8 mouse cellular contexts compared by ENCODE assay signal in the genomic region with DNA sequence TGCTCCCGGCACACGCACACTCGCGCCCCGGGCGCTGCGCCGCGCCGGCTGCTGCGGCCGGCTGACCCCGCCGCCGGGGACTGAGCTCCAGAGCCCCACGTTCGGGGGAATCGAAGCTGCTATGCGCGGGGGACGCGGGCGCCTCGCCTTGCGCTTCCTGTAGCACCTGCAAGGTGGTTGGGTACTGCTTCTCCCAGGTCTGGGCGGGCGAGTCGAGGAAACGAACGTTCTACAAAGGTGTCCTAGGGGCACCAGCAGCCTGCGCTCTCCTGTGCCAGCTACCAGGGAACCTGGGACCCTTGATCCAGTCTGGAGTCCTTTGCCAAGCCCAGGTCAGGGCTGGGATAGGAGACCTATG. TPM values are rescaled to one million over a fixed set of nuclear protein-coding genes. Genes with fewer than 3 reads are reported as not detected.
A peak's percentile ranks its signal among the peaks of the same experiment; 100 is the strongest.
DNase-seq lines count a peak whose midpoint lies in the region; ATAC-seq and TF ChIP-seq lines count a peak whose summit lies in the region.

No protein-coding gene starts in this region.

- no peak overlapping the region for H3K4me3 ChIP-seq in thymus, adult 2 months (ENCODE audit: control insufficient read depth, insufficient read depth, low read length)
- H3K4me3 ChIP-seq in liver, embryonic 12.5 days, result peak overlapping the region; percentile 43

- no peaks in the 10 kb centered on the region for H3K9me3 ChIP-seq in liver, embryonic 12.5 days (replicated peaks)

- WGBS in thymus, adult 2 months, result under 1% methylated on average over 31 of the region's 31 CpGs
- 5% methylated on average over 31 of the region's 31 CpGs for WGBS in liver, embryonic 12.5 days (ENCODE audit: insufficient replicate concordance)

- H3K36me3 ChIP-seq in thymus, adult 2 months (ENCODE audit: control insufficient read depth, insufficient read depth, low read length), result no peaks in the 10 kb centered on the region
- H3K36me3 ChIP-seq in liver, embryonic 12.5 days, result no peaks in the 10 kb centered on the region

- no peak for TF ChIP-seq CTCF in thymus, adult 2 months (IDR thresholded peaks at IDR 0.05; ENCODE audit: borderline replicate concordance, control insufficient read depth, extremely low read depth, insufficient read depth, low read length, poor library complexity)

- H3K4me1 ChIP-seq in thymus, adult 2 months (replicated peaks; ENCODE audit: control insufficient read depth, insufficient read depth, low read length), result peaks cover 27% of the 10 kb centered on the region
- 0 out of 2 replicates have a peak, but pooled peaks cover 4% of the 10 kb centered on the region for H3K4me1 ChIP-seq in liver, embryonic 12.5 days

- peak overlapping the region; percentile 67 for H3K4me2 ChIP-seq in liver, embryonic 12.5 days

- no peak overlapping the region for H3K27ac ChIP-seq in thymus, adult 2 months (ENCODE audit: control insufficient read depth, insufficient read depth, low read length)
- H3K27ac ChIP-seq in liver, embryonic 12.5 days, result no peak overlapping the region

- DNase-seq in embryo, embryonic 10.5 days (ENCODE audit: low spot score), result peak; percentile 8
- DNase-seq in embryo, embryonic 10 days (ENCODE audit: low spot score), result no peak
- peak; percentile 16 for DNase-seq in thymus, adult 2 months
- no peak for DNase-seq in thymus, postnatal 25 days
- DNase-seq in thymus, postnatal 4 days, result peak; percentile 63
- DNase-seq in layer of hippocampus, adult 9-10 months (ENCODE audit: low spot score), result no peak
- DNase-seq in right cerebral cortex, postnatal 25 days, result no peak

- H3K9ac ChIP-seq in liver, embryonic 12.5 days, result no peak overlapping the region

- ATAC-seq in liver, embryonic 12.5 days, result no peak

- H3K27me3 ChIP-seq in thymus, adult 2 months (ENCODE audit: control insufficient read depth, insufficient read depth, low read length), result peaks cover 17% of the 10 kb centered on the region
- H3K27me3 ChIP-seq in liver, embryonic 12.5 days (replicated peaks), result peaks cover 75% of the 10 kb centered on the region

- no peak for TF ChIP-seq POLR2A in thymus, adult 2 months (IDR thresholded peaks at IDR 0.05; ENCODE audit: control insufficient read depth, extremely low read depth, insufficient read depth, low read length, poor library complexity)

RNA-seq across cellular contexts. Expression of a gene that starts 0.3 kb away (rescaled TPM):
- 0.19 and 0.20 TPM in 2 replicates for polyA plus RNA-seq in thymus, adult 2 months (2012; rRNA removed)
- 0.08 and 0.28 TPM in 2 replicates for polyA plus RNA-seq in liver, embryonic 12.5 days (2016; fragmentation: Nextera tagmentation; extraction: Ambion mirVana)

Comparison
In these comparisons a context has a peak if more than half of its experiments do, and no peak if none do; other contexts are left out.
1. DNase-seq: peak in embryo, embryonic 10.5 days (single experiment), thymus, adult 2 months (single experiment) and thymus, postnatal 4 days (single experiment); none in embryo, embryonic 10 days (single experiment), thymus, postnatal 25 days (single experiment), layer of hippocampus, adult 9-10 months (single experiment) and right cerebral cortex, postnatal 25 days (single experiment).